Mouse (Mus musculus): ENCODE measurements at regions not wholly inside any gene's neighbourhood (a gene's known extent, or its start where the extent isn't known, plus 50 kb on each side); places are given as distances from the start of the nearest gene placed in this dataset.

- Histone ChIP-seq H3K4me1 (ENCODE audit: control insufficient read depth, insufficient read depth, low read length) (no peaks in the 10 kb centered on the region), H3K27ac (ENCODE audit: insufficient read depth, low read length) (no peak overlapping the region), H3K4me3 (ENCODE audit: insufficient read depth, low read length) (no peak overlapping the region)
- TF ChIP-seq CTCF (IDR thresholded peaks at IDR 0.05; ENCODE audit: extremely low read depth, insufficient read depth, low read length) (peak; percentile 67), POLR2A (IDR thresholded peaks at IDR 0.05; ENCODE audit: extremely low read depth, insufficient read depth, low read length) (no peak)
These were observed 62.7 kb downstream of the Bmp2 start for GRCm38 (mm10) chr2:133614672-133615071.

- H3K27ac ChIP-seq (ENCODE audit: insufficient read depth, low read length): no peak overlapping the region
- no peaks in the 10 kb centered on the region for H3K4me1 ChIP-seq (ENCODE audit: control insufficient read depth, insufficient read depth, low read length)
- no peak overlapping the region for H3K4me3 ChIP-seq (ENCODE audit: insufficient read depth, low read length)
- TF ChIP-seq CTCF (IDR thresholded peaks at IDR 0.05; ENCODE audit: extremely low read depth, insufficient read depth, low read length) (no peak), POLR2A (IDR thresholded peaks at IDR 0.05; ENCODE audit: extremely low read depth, insufficient read depth, low read length) (no peak)
These were observed 63.3 kb downstream of the Bmp2 start for GRCm38 (mm10) chr2:133615299-133615698.

- H3K27ac ChIP-seq (ENCODE audit: insufficient read depth, low read length): no peak overlapping the region
- no peaks in the 10 kb centered on the region for H3K4me1 ChIP-seq (ENCODE audit: control insufficient read depth, insufficient read depth, low read length)
- H3K4me3 ChIP-seq (ENCODE audit: insufficient read depth, low read length): no peak overlapping the region
- no peak for TF ChIP-seq CTCF (IDR thresholded peaks at IDR 0.05; ENCODE audit: extremely low read depth, insufficient read depth, low read length)
- TF ChIP-seq POLR2A (IDR thresholded peaks at IDR 0.05; ENCODE audit: extremely low read depth, insufficient read depth, low read length): no peak
These were observed 65.4 kb downstream of the Bmp2 start for GRCm38 (mm10) chr2:133617317-133617835.

DNA sequence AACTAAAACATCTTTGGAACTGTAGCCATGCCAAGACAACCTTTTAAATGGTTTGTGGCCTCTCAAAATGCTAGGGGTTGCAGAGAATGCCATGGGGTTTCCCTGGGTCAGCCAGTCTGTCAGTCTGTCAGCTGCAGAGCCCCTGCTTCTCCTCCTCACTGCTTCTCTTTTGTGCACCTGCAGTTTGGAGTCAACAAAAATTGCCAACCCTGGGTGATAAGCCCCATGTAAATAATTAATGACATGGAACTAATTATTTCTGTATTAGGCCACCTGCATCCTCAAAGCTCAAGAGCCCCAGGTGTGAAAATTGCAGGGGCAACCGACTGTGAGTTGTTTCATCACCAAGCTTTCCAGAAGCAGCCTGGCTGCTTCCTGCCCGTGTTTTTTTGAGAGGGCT, 70.6 kb downstream of the Bmp2 start:
- no peak for TF ChIP-seq POLR2A (IDR thresholded peaks at IDR 0.05; ENCODE audit: extremely low read depth, insufficient read depth, low read length)
- TF ChIP-seq CTCF (IDR thresholded peaks at IDR 0.05; ENCODE audit: extremely low read depth, insufficient read depth, low read length): no peak
- H3K27ac ChIP-seq (ENCODE audit: insufficient read depth, low read length): no peak overlapping the region

GRCm38 (mm10) chr2:133625542-133625941, 73.6 kb downstream of the Bmp2 start:
- Histone ChIP-seq H3K4me1 (ENCODE audit: control insufficient read depth, insufficient read depth, low read length) (no peaks in the 10 kb centered on the region), H3K27ac (ENCODE audit: insufficient read depth, low read length) (no peak overlapping the region), H3K4me3 (ENCODE audit: insufficient read depth, low read length) (no peak overlapping the region)
- TF ChIP-seq POLR2A (IDR thresholded peaks at IDR 0.05; ENCODE audit: extremely low read depth, insufficient read depth, low read length) (no peak), CTCF (IDR thresholded peaks at IDR 0.05; ENCODE audit: extremely low read depth, insufficient read depth, low read length) (no peak)

More for the DNA sequence above, 70.6 kb downstream of the Bmp2 start:
- no peak overlapping the region for H3K4me3 ChIP-seq (ENCODE audit: insufficient read depth, low read length)
- no peaks in the 10 kb centered on the region for H3K4me1 ChIP-seq (ENCODE audit: control insufficient read depth, insufficient read depth, low read length)

- H3K27ac ChIP-seq (ENCODE audit: insufficient read depth, low read length): no peak overlapping the region
- no peak overlapping the region for H3K4me3 ChIP-seq (ENCODE audit: insufficient read depth, low read length)
- no peaks in the 10 kb centered on the region for H3K4me1 ChIP-seq (ENCODE audit: control insufficient read depth, insufficient read depth, low read length)
- TF ChIP-seq CTCF (IDR thresholded peaks at IDR 0.05; ENCODE audit: extremely low read depth, insufficient read depth, low read length) (no peak), POLR2A (IDR thresholded peaks at IDR 0.05; ENCODE audit: extremely low read depth, insufficient read depth, low read length) (no peak)
These were observed 76.9 kb downstream of the Bmp2 start for GRCm38 (mm10) chr2:133628874-133629273.

- TF ChIP-seq CTCF (IDR thresholded peaks at IDR 0.05; ENCODE audit: extremely low read depth, insufficient read depth, low read length): no peak
- TF ChIP-seq POLR2A (IDR thresholded peaks at IDR 0.05; ENCODE audit: extremely low read depth, insufficient read depth, low read length): no peak
- no peak overlapping the region for H3K4me3 ChIP-seq (ENCODE audit: insufficient read depth, low read length)
- no peaks in the 10 kb centered on the region for H3K4me1 ChIP-seq (ENCODE audit: control insufficient read depth, insufficient read depth, low read length)
- H3K27ac ChIP-seq (ENCODE audit: insufficient read depth, low read length): no peak overlapping the region
These were observed 83.5 kb downstream of the Bmp2 start for GRCm38 (mm10) chr2:133635434-133635833.

DNA sequence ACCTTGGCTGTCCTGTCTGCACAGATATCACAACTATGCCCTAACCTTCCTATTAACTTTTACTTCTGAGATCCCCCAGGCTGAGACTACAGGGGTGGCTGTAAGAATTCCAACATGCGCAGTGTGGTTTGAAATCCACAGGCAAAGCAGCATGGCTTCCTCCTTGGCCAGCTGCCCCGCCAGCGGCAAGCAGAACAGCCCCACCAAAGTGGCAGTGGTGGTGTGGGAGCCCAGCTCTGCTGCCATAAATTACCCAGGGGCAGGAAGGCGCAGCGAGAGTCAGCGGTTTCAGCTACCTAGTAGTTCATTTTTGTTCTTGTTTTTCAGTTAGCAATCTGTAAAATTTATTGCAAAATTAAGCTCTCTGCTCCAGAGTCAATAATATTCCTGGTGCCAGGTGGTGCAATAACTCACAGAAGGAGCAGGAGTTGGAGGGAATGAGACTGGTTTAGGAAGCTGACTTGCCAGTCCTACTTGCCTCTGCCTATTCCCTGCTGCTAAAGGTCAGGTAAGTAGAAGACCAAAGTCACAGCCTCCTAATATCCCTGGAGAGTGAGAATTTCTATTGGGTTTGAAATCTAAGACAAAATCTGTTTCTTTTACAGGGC, 98.0 kb downstream of the Bmp2 start:
- Histone ChIP-seq H3K4me1 (ENCODE audit: control insufficient read depth, insufficient read depth, low read length) (no peaks in the 10 kb centered on the region), H3K27ac (ENCODE audit: insufficient read depth, low read length) (no peak overlapping the region), H3K4me3 (ENCODE audit: insufficient read depth, low read length) (no peak overlapping the region)
- TF ChIP-seq POLR2A (IDR thresholded peaks at IDR 0.05; ENCODE audit: extremely low read depth, insufficient read depth, low read length) (no peak), CTCF (IDR thresholded peaks at IDR 0.05; ENCODE audit: extremely low read depth, insufficient read depth, low read length) (no peak)

DNA sequence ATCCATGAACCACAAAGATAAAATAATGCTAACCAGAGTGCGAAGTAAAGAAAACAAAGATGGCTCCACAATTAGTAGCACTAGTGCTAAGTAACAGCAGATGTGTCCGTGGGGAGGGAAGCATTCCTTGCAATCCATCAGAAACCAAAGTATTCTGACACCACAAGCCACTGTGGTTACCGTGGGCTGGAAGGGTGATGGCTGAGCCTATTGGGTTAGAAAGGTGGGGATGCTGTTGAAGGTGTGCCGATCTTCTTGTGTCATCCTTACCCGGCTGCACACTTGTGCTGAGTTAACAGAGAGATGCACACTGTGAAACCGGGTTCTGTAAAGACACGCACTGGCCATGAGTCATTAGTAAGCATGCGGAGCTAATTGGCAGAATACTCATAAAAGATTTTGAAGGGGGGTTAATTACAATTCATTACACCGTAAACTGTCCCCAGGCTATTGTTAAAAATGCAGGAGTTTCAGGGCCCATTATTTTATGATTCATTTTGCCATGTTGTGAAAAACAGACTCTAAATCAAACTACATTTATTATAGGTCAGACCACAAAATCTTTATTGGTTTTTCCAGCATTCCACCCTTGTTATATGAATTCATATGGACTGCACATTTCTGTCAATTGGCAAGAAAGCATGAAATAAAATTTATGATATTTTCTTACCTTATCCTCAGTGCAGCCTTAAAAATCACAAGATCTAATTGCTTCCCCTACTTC, 114.5 kb downstream of the Bmp2 start:
- H3K4me1 ChIP-seq (ENCODE audit: control insufficient read depth, insufficient read depth, low read length): no peaks in the 10 kb centered on the region

GRCm38 (mm10) chr2:133667055-133667395, 115.1 kb downstream of the Bmp2 start:
- no peak for TF ChIP-seq CTCF (IDR thresholded peaks at IDR 0.05; ENCODE audit: extremely low read depth, insufficient read depth, low read length)
- TF ChIP-seq POLR2A (IDR thresholded peaks at IDR 0.05; ENCODE audit: extremely low read depth, insufficient read depth, low read length): no peak
- Histone ChIP-seq H3K4me1 (ENCODE audit: control insufficient read depth, insufficient read depth, low read length) (no peaks in the 10 kb centered on the region), H3K4me3 (ENCODE audit: insufficient read depth, low read length) (no peak overlapping the region), H3K27ac (ENCODE audit: insufficient read depth, low read length) (no peak overlapping the region)

More for the DNA sequence above, 114.5 kb downstream of the Bmp2 start:
- no peak overlapping the region for H3K4me3 ChIP-seq (ENCODE audit: insufficient read depth, low read length)
- no peak overlapping the region for H3K27ac ChIP-seq (ENCODE audit: insufficient read depth, low read length)
- TF ChIP-seq CTCF (IDR thresholded peaks at IDR 0.05; ENCODE audit: extremely low read depth, insufficient read depth, low read length) (no peak), POLR2A (IDR thresholded peaks at IDR 0.05; ENCODE audit: extremely low read depth, insufficient read depth, low read length) (no peak)
